Mouse (Mus musculus): ENCODE data around the gene Tmtc1. TPM values are rescaled to one million over a fixed set of nuclear protein-coding genes. Genes with fewer than 3 reads are reported as not detected.

Gene Tmtc1
- total and polyA plus RNA-seq, 2 experiments from 2014 or later: 2.4 to 45.4 TPM

DNA sequence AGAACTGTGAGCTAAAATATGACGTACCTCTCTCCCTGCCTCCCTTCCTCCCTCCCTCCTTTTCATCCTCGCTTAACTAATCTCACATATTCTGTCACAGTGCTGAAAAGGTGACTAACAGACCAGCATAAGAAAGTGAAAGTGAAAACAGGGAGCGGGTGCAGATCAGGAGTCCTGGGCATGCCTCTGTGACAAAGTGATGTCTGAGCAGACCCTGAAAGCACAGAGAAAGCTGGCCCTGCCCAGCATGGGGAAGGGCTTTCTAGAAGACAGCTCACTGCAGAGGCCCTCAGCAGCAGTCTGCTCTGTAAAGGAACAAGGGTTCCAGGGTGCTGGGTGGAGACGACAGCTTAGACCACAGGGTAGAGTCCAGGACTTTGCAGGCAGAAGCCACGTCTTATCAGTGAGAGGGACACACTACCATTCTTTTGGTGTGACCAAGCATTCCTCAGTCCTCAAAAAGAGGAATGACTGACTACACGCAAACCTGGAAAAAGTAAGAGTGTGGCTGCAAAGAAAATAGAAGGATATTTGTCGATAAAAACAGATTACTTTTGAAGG is 7.7 kb downstream of the Tmtc1 start:
- no peak overlapping the region for H3K9ac ChIP-seq (replicated peaks; ENCODE audit: low read length)
- TF ChIP-seq CTCF (IDR thresholded peaks at IDR 0.05; ENCODE audit: low read depth): no peak
- H3K4me3 ChIP-seq (ENCODE audit: low read length): no peak overlapping the region
- no peaks in the 10 kb centered on the region for H3K4me1 ChIP-seq (ENCODE audit: insufficient read depth, low read length)
- DNase-seq (ENCODE audit: low spot score) (no peak), ATAC-seq (no peak)
- H3K9me3 ChIP-seq (ENCODE audit: low read length): no peaks in the 10 kb centered on the region
- H3K27ac ChIP-seq: no peak overlapping the region
- no peak overlapping the region for H3K4me2 ChIP-seq (ENCODE audit: low read depth, low read length)
- H3K36me3 ChIP-seq (ENCODE audit: insufficient read depth, low read length): no peaks in the 10 kb centered on the region
- 87% methylated on average over 7 of the region's 7 CpGs for WGBS
- no peaks in the 10 kb centered on the region for H3K27me3 ChIP-seq (ENCODE audit: insufficient read depth, low read length)

DNA sequence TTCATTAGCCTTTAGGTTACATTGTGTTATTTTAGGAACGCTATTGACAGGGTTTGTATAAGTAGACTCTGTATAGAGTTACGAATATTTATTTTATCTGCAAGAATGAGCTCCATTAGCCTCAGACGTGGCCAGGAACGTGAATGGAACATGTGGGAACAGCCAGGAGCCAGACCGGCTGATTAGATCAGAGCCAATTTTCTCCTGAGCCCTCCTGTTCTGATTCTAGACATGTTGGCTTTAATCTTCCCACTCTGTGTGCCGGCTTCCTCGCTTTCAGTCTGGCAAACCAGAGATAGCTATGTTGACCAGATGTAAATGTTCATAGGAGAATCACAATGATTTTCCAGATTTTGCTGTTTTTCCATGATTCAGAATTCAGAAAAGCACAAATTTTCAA is 22.6 kb downstream of the Tmtc1 start:
- ATAC-seq (0 out of 2 replicates have a peak, but pooled peaks have one; percentile 40), DNase-seq (ENCODE audit: low spot score) (peak; percentile 45)
- WGBS: 48% methylated on average over 7 of the region's 7 CpGs
- Histone ChIP-seq H3K4me2 (ENCODE audit: low read depth, low read length) (no peak overlapping the region), H3K27ac (no peak overlapping the region), H3K36me3 (ENCODE audit: insufficient read depth, low read length) (no peaks in the 10 kb centered on the region), H3K27me3 (ENCODE audit: insufficient read depth, low read length) (no peaks in the 10 kb centered on the region), H3K4me3 (ENCODE audit: low read length) (no peak overlapping the region), H3K9ac (replicated peaks; ENCODE audit: low read length) (no peak overlapping the region), H3K4me1 (ENCODE audit: insufficient read depth, low read length) (no peaks in the 10 kb centered on the region), H3K9me3 (ENCODE audit: low read length) (no peaks in the 10 kb centered on the region)
- TF ChIP-seq CTCF (IDR thresholded peaks at IDR 0.05; ENCODE audit: low read depth): no peak

DNA sequence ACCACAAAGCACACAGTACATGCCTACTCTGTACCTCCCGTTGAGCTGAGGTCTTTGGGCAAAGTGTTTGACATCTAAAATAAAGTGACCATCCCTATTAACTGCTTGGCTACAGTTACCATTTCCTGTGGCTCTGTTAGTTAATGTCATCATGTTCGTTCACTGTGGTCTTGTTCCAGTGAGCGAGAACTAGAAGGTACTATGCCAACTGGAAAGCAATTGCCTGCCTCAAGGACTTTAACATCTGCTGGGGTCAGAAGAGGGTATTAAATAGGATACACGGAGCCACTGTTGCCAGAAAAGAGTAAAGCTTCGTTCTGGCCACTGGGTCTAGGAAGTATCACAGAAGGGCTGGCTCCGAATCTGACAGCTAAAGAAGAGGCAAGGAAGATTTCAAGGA is 23.8 kb downstream of the Tmtc1 start:
- Histone ChIP-seq H3K9ac (replicated peaks; ENCODE audit: low read length) (no peak overlapping the region), H3K4me2 (ENCODE audit: low read depth, low read length) (no peak overlapping the region), H3K4me1 (ENCODE audit: insufficient read depth, low read length) (no peaks in the 10 kb centered on the region), H3K36me3 (ENCODE audit: insufficient read depth, low read length) (no peaks in the 10 kb centered on the region), H3K9me3 (ENCODE audit: low read length) (no peaks in the 10 kb centered on the region), H3K27ac (no peak overlapping the region), H3K27me3 (ENCODE audit: insufficient read depth, low read length) (no peaks in the 10 kb centered on the region), H3K4me3 (ENCODE audit: low read length) (no peak overlapping the region)
- DNase-seq (ENCODE audit: low spot score) (no peak), ATAC-seq (no peak)
- TF ChIP-seq CTCF (IDR thresholded peaks at IDR 0.05; ENCODE audit: low read depth): no peak
- 70% methylated on average over 6 of the region's 6 CpGs for WGBS

DNA sequence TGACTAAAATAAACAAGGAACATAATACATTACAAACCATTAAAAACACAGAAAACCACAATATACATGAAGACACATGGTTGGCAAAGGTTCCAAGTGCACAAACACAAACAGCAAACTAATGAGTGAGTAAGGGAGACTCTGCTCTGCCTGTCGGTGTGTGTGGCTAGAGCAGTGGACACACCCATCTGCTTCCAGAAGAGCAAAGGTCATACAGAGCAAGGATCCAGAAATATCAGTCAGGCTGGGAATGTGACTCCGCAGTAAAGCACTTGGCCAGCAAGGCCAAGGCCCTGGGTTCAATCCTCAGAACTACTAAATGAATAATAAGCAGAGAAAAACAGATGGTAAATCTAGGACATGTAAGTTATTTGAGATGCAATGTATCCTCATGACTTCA is 27.6 kb downstream of the Tmtc1 start:
- Histone ChIP-seq H3K9me3 (ENCODE audit: low read length) (no peaks in the 10 kb centered on the region), H3K4me1 (ENCODE audit: insufficient read depth, low read length) (no peaks in the 10 kb centered on the region), H3K27me3 (ENCODE audit: insufficient read depth, low read length) (no peaks in the 10 kb centered on the region), H3K4me2 (ENCODE audit: low read depth, low read length) (no peak overlapping the region), H3K36me3 (ENCODE audit: insufficient read depth, low read length) (no peaks in the 10 kb centered on the region), H3K27ac (no peak overlapping the region), H3K4me3 (ENCODE audit: low read length) (no peak overlapping the region), H3K9ac (replicated peaks; ENCODE audit: low read length) (no peak overlapping the region)
- DNase-seq (ENCODE audit: low spot score) (no peak), ATAC-seq (no peak)
- 81% methylated on average over 2 of the region's 2 CpGs for WGBS
- no peak for TF ChIP-seq CTCF (IDR thresholded peaks at IDR 0.05; ENCODE audit: low read depth)

DNA sequence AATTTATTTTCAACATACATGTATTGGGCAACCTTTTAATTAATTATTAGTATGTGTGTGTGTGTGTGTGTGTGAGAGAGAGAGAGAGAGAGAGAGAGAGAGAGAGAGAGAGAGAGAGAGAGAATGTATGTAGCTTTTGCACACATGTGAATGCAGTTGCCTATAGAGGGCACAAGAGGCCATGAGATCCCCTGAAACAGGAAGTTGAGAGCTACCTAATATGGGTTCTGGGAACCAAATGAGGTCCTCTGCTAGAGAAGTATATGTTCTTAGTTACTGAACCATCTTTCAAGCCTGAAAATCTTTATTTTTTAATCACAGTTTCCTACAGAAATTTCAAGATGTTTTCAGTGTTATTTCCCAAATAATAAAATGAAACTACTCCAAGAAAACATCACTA is 30.6 kb downstream of the Tmtc1 start:
- no peak overlapping the region for H3K9ac ChIP-seq (replicated peaks; ENCODE audit: low read length)
- ATAC-seq: no peak
- DNase-seq (ENCODE audit: low spot score): no peak
- no peaks in the 10 kb centered on the region for H3K4me1 ChIP-seq (ENCODE audit: insufficient read depth, low read length)
- no peaks in the 10 kb centered on the region for H3K27me3 ChIP-seq (ENCODE audit: insufficient read depth, low read length)
- no peaks in the 10 kb centered on the region for H3K36me3 ChIP-seq (ENCODE audit: insufficient read depth, low read length)
- H3K4me2 ChIP-seq (ENCODE audit: low read depth, low read length): no peak overlapping the region
- no peaks in the 10 kb centered on the region for H3K9me3 ChIP-seq (ENCODE audit: low read length)
- no peak overlapping the region for H3K27ac ChIP-seq
- 0 out of 2 replicates have a peak, but pooled peaks have one; percentile 9 for TF ChIP-seq CTCF (IDR thresholded peaks at IDR 0.05; ENCODE audit: low read depth)
- no peak overlapping the region for H3K4me3 ChIP-seq (ENCODE audit: low read length)

DNA sequence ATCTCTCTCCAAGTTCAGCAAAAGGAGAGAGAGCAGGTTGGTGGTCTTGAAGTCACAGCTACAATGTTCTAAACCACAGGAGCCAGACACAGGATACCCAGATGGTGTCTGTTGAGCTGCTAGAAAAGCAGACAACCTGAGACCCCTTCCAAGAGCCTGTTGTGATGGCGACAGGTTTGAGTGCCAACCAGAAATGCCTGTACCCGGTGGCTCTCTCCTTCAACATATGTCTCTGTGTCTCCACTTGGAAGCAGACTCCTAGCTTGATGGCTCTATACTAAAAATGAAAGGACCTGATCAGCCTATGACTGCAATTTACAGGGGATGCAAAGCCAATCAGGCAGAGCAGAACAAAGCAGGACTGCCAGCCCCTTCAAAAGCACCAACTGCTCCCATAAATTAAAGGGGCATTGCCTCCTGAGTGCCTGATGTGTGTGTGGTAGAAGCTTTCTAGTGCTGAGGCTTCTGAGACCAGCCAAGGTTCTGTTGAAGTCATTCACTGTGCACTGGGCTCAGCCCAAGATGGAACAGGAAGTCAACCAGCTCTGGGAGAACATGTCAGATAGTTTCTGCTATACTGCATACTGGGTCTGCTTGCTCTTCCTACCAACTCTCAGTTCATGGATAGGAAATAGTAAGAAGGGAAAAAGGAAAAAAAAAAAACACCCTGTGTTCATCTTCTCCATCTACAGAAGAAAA is 37.2 kb downstream of the Tmtc1 start:
- Histone ChIP-seq H3K36me3 (ENCODE audit: insufficient read depth, low read length) (no peaks in the 10 kb centered on the region), H3K4me1 (ENCODE audit: insufficient read depth, low read length) (no peaks in the 10 kb centered on the region), H3K4me3 (ENCODE audit: low read length) (no peak overlapping the region), H3K4me2 (ENCODE audit: low read depth, low read length) (no peak overlapping the region), H3K27ac (no peak overlapping the region), H3K9ac (replicated peaks; ENCODE audit: low read length) (no peak overlapping the region), H3K27me3 (ENCODE audit: insufficient read depth, low read length) (no peaks in the 10 kb centered on the region), H3K9me3 (ENCODE audit: low read length) (no peaks in the 10 kb centered on the region)
- no peak for TF ChIP-seq CTCF (IDR thresholded peaks at IDR 0.05; ENCODE audit: low read depth)
- ATAC-seq (peak; percentile 55), DNase-seq (ENCODE audit: low spot score) (peak; percentile 42)
- 53% methylated on average over 2 of the region's 2 CpGs for WGBS

DNA sequence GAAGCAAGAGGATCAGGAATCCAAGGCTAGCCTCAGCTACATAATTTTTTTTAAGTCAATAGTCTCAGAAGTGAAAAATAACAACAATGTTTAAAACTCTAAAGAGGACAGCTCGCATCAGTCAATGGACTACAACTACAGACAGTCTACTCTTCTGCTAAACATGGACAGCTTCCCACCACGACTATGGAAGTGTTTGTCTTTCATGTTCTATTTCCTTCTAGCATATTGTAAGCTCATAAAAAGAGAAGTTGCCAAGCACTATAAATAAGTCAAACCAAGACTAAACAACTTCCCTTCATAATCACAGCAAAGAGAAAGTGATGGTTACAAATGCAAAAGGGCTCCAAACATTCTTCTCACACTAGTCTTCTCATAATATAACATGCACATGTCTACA is 38.6 kb downstream of the Tmtc1 start:
- WGBS: 75% methylated on average over 2 of the region's 2 CpGs
- H3K27ac ChIP-seq: no peak overlapping the region
- no peaks in the 10 kb centered on the region for H3K9me3 ChIP-seq (ENCODE audit: low read length)
- no peak for DNase-seq (ENCODE audit: low spot score)
- no peak overlapping the region for H3K4me3 ChIP-seq (ENCODE audit: low read length)
- no peak overlapping the region for H3K9ac ChIP-seq (replicated peaks; ENCODE audit: low read length)
- H3K36me3 ChIP-seq (ENCODE audit: insufficient read depth, low read length): no peaks in the 10 kb centered on the region
- no peak for ATAC-seq
- H3K4me1 ChIP-seq (ENCODE audit: insufficient read depth, low read length): no peaks in the 10 kb centered on the region
- no peak overlapping the region for H3K4me2 ChIP-seq (ENCODE audit: low read depth, low read length)
- no peak for TF ChIP-seq CTCF (IDR thresholded peaks at IDR 0.05; ENCODE audit: low read depth)
- H3K27me3 ChIP-seq (ENCODE audit: insufficient read depth, low read length): no peaks in the 10 kb centered on the region
